Mouse (Mus musculus) spleen, adult 2 months (tissue): ENCODE measurements around the gene Med16. TPM values are rescaled to one million over a fixed set of nuclear protein-coding genes. Genes with fewer than 3 reads are reported as not detected.

ENCODE experiments used
- DNase-seq, 2 experiments: peaks; one replicate each; pipeline versions ENCODE4 v3.0.0 to v3.0.0-alpha.2; 2012 to 2021; ENCODE audit warnings: low spot score in 2 of 2, low read depth in 1 of 2
- H3K27ac ChIP-seq: fragments of 200-500 bp; 2 replicates; pipeline ENCODE4 v1.5.1; 2012; ENCODE audit warnings: low read length, inconsistent platforms; ENCODE audit not compliant: insufficient read depth
- H3K27me3 ChIP-seq: fragments of 200-500 bp; 2 replicates; pipeline ENCODE4 v1.6.1; 2012; ENCODE audit warnings: mild to moderate bottlenecking, moderate library complexity, low read length, inconsistent platforms; ENCODE audit not compliant: control insufficient read depth, insufficient read depth
- H3K36me3 ChIP-seq: fragments of 200-500 bp; 2 replicates; pipeline ENCODE4 v1.6.1; 2012; ENCODE audit warnings: mild to moderate bottlenecking, low read length, inconsistent platforms; ENCODE audit not compliant: control insufficient read depth, insufficient read depth
- H3K4me1 ChIP-seq: fragments of 200-500 bp; 2 replicates; pipeline ENCODE4 v1.6.1; 2011; ENCODE audit warnings: inconsistent platforms; ENCODE audit not compliant: control insufficient read depth, insufficient read depth, insufficient read length
- H3K4me3 ChIP-seq: fragments of 200-500 bp; 2 replicates; pipeline ENCODE4 v1.5.1; 2011; ENCODE audit warnings: mild to moderate bottlenecking, inconsistent platforms; ENCODE audit not compliant: insufficient read depth, insufficient read length; ENCODE audit errors: extremely low read depth
- CTCF ChIP-seq: fragments of 200-500 bp; IDR thresholded peaks from 2 replicates; pipeline ENCODE4 v1.5.1; 2011; ENCODE audit warnings: mild to moderate bottlenecking, inconsistent platforms; ENCODE audit not compliant: insufficient read depth, insufficient read length, insufficient replicate concordance; ENCODE audit errors: extremely low read depth
- POLR2A ChIP-seq: fragments of 200-500 bp; IDR thresholded peaks from 2 replicates; pipeline ENCODE4 v1.6.1; 2011; ENCODE audit warnings: low read depth, low read length, inconsistent platforms
- WGBS: fragments of 180-500 bp; shearing (Covaris S2); methylation state at CpG from one replicate; pipeline ENCODE4 v1.1.7; 2018; 5-methylcytosine and 5-hydroxymethylcytosine counted together
- polyA plus RNA-seq: library from polyadenylated mRNA; depleted of rRNA; stranded (reverse); fragments of >200 nt; gene quantifications from 2 replicates; pipeline ENCODE4 v1.2.3, GENCODE M21; 2012

Gene Med16
- polyA plus RNA-seq, 1 experiment = 46.4 TPM

DNA sequence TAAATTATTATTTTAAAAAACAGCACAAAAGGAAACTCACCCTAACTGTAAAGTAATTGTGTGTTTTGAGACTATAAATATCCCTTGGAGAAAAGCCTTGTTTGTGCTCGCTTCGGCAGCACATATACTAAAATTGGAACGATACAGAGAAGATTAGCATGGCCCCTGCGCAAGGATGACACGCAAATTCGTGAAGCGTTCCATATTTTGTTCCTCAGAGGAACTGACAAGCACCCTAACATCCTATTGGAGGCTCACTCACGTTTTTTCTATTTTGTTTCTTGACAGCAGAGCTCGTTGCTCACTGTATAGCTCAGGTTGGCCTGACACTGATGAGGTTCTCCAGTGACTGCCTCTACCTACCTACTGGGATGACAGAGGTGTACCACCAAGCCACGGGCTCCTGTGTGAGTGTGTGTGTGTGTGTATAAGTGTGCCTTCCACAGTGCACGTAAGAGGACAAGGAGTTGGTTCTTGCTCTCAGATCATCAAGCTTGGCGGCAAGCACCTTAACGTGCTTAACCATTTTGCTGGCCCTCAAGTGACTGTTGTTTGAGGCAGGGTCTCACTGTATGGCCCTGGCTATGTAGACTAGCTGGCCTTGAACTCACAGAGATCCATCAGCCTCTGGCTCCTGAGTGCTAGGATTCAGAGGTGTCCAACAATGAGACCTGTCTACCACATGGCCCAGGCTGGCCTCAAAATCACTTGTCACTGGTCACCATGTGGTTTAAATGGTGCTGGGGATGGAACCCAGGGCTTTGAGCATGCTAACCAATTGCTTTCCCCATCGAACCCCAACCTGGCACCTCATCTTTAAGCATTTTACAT lies 584 bp upstream of the Med16 start:
- no peaks in the 10 kb centered on the region for H3K27me3 ChIP-seq
- peak overlapping the region; percentile 94; the same call in 1 of the 2 replicates for H3K4me3 ChIP-seq
- no peak for DNase-seq
- peaks cover 15% of the 10 kb centered on the region for H3K36me3 ChIP-seq
- peaks cover 5% of the 10 kb centered on the region; the same call in 1 of the 2 replicates for H3K4me1 ChIP-seq
- WGBS = 26% methylated on average over 14 of the region's 14 CpGs
- H3K27ac ChIP-seq = peak overlapping the region; percentile 71
- no peak for TF ChIP-seq CTCF
- no peak for TF ChIP-seq POLR2A

DNA sequence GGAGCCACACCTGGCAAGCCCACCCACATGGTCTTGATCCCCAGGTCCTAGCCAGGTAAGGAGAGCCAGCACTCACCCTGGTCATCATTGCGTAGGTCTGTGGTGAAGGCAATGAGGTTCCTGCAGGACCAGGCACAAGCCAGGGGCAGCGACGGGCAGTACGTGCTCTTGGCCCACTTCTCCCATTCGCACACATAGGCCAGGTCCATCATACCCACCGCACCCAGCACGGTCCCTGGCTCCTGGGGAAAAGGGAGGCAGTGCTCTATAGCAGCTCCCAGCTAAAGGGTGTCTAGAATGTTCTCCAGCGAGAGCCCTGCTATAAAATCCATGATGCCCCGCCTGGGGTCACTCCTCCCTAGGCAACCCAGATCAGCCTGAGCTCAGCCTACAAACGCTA lies 1.3 kb downstream of the Med16 start:
- H3K27me3 ChIP-seq = no peaks in the 10 kb centered on the region
- no peak overlapping the region for H3K27ac ChIP-seq
- no peak overlapping the region for H3K4me3 ChIP-seq
- TF ChIP-seq POLR2A (no peak), CTCF (no peak)
- H3K4me1 ChIP-seq = peaks cover 5% of the 10 kb centered on the region; the same call in 1 of the 2 replicates
- H3K36me3 ChIP-seq = peaks cover 17% of the 10 kb centered on the region
- no peak for DNase-seq
- WGBS = 97% methylated on average over 10 of the region's 10 CpGs

DNA sequence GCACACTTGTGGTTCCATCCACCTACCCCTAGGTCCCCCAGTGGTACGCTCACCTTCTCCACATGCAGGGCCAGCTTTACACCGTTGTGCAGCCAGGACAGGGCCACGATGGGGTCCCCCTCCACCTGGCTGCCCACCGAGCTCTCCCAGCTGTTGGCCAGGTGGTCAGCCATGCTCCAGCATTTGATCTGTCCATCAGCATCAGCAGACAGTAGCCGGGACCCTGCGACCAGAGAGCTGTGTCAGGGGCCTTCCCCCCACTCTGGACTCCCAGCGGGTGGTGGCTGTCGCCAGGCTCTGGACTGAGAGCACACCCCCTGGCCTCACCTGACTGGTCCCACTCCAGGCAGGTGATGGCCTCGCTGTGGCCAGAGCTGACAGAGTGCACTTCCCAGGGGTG lies 2.0 kb downstream of the Med16 start:
- no peak for TF ChIP-seq POLR2A
- no peak for TF ChIP-seq CTCF
- Histone ChIP-seq H3K4me1 (peaks cover 5% of the 10 kb centered on the region; the same call in 1 of the 2 replicates), H3K4me3 (no peak overlapping the region), H3K27me3 (no peaks in the 10 kb centered on the region), H3K27ac (no peak overlapping the region), H3K36me3 (peaks cover 17% of the 10 kb centered on the region)
- WGBS = 95% methylated on average over 9 of the region's 9 CpGs
- no peak for DNase-seq

DNA sequence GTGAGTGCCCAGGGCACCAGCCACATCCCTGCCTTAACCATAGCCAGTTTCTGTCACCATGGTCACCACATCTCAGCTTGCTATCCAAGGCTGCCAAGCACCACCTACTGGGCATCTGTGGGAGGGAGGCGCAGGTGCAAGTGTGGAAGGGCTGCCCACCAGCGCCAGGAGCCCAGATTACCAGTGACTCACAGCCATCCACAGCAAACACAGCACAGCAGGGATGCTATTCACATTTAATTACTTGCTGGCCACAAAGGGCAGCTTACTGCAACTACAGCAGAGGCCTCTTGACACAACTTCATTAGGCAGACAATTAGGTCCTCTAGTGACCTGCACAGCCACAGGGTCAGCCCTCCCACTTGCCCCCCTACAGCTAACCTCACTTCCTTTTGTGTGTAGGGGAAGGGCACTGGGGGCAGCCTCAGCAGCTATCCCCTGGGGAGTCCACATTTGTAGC lies 7.7 kb downstream of the Med16 start:
- Histone ChIP-seq H3K27me3 (no peaks in the 10 kb centered on the region), H3K4me3 (no peak overlapping the region), H3K4me1 (peaks cover 11% of the 10 kb centered on the region; the same call in 1 of the 2 replicates), H3K36me3 (peaks cover 18% of the 10 kb centered on the region), H3K27ac (no peak overlapping the region)
- no peak for TF ChIP-seq POLR2A
- no peak for TF ChIP-seq CTCF
- 76% methylated on average over 2 of the region's 2 CpGs for WGBS
- DNase-seq = no peak

DNA sequence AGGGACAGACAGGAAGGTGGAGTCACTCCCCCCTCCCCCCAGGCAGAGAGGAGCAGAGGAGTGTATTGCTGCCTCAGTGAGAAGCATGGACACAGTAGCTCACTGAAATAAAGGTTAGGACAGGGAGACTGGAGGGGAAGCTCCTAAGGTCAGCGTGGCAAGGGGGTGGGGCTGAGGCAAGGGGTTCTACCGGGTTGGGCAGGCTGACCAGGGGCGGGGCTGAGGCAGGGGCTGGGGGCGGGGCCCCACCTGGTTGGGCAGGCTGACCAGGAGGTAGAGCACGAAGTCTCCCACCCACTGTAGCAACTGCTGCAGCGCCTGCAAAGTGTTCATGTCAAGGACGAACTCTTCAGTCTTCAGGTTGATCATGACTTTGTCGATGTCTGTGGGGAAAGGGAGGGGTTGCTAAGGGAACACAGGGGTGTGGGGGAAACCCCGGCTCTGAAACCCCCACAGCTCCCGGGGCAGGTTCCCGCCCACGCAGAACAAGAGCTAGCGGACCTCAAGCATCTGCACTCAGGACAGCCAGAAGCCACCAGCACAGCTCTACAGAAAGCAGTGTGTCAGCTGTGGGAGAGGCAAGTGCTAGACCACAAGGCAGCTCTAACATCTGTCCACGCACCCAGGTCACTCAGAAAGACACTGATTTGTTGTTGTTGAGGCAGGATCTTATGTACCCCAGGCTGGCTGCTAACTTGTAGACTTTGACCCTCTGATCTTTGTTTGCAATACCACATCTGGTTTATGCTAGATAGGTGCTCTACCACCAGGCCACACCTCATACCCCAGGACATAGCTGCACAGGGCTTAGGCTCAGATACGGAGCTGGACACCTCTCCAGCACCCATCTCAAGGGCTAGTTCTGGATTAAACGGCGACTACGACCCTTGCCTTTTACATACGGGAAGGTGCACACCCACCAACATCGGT lies 11.1 kb downstream of the Med16 start:
- DNase-seq = no peak
- H3K36me3 ChIP-seq = peaks cover 15% of the 10 kb centered on the region
- no peak for TF ChIP-seq CTCF
- no peak for TF ChIP-seq POLR2A
- peaks cover 11% of the 10 kb centered on the region; the same call in 1 of the 2 replicates for H3K4me1 ChIP-seq
- H3K27me3 ChIP-seq = no peaks in the 10 kb centered on the region
- WGBS = 62% methylated on average over 20 of the region's 20 CpGs
- H3K4me3 ChIP-seq = no peak overlapping the region
- no peak overlapping the region for H3K27ac ChIP-seq

DNA sequence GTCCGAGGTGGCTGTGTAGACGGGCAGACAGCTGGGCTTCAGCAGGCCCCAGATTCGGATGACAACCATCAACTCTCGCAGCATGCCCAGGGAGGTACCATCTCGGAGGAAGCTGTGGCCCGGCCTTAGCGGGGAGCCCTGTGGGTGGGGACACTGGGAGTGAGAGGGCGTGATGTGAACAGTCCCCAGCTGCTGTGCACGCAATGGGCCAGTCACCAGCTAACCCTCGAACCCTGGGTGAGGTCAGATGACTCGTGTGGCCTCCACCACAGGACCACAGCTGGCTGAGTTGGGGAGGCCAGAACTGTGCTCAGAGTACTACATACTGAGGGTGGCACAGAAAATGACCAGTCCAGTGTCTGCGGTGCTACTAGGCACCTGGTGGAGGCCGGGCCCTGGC lies 11.9 kb downstream of the Med16 start:
- Histone ChIP-seq H3K27me3 (no peaks in the 10 kb centered on the region), H3K36me3 (peaks cover 15% of the 10 kb centered on the region), H3K27ac (no peak overlapping the region), H3K4me3 (no peak overlapping the region), H3K4me1 (peaks cover 11% of the 10 kb centered on the region; the same call in 1 of the 2 replicates)
- 83% methylated on average over 13 of the region's 13 CpGs for WGBS
- no peak for DNase-seq
- TF ChIP-seq CTCF = no peak
- TF ChIP-seq POLR2A = no peak
